Mouse (Mus musculus): ENCODE results near the gene Dusp3. TPM values are rescaled to one million over a fixed set of nuclear protein-coding genes. Genes with fewer than 3 reads are reported as not detected.

Dusp3 gene
- polyA plus RNA-seq, 1 experiment from 2014 or later: 11.7 TPM

DNA sequence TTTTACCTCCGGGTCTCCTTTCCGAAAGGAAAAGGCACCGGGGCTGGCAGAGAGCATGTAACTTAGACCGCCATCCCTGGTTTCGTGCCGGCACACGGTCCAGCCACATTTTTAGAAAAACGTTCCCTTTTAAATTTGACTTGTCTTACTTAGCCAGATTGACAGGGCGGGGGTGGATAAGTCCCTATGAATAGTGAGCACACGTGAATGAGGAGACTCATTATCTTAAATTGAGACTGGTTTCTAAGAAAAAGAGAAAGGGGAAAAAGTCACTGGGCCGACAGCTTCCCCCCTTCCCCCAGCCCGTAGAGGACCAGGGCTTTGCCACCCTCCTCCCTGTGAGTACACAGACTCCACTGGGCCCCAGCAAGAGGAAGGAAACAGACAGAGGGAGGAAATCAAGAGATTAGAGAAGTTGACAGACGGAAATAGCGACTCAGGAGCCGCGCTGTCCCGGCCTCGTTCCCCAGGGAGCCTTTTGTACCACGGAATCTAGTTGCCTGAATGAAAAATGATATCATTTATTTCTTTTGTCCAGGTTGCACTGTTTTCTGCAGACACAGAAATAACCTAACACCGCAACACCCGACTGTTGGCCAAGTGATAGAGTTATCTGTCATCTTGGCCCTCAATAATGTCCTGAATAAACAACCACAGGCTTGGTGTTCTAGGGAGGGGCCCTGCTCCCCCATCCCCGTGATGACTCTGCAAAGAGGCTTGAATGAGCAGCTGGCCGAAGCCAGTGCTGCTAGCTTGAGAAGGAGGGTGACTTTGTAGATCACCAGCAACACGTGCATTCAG is 34.1 kb downstream of the Dusp3 start:
- 27% methylated on average over 24 of the region's 24 CpGs for WGBS
- H3K27me3 ChIP-seq (replicated peaks; ENCODE audit: low read depth, poor library complexity, severe bottlenecking): peaks cover 66% of the 10 kb centered on the region

GRCm38 (mm10) chr11:101950021-101950420 is 36.8 kb downstream of the Dusp3 start:
- Histone ChIP-seq H3K36me3 (replicated peaks) (no peaks in the 10 kb centered on the region), H3K4me1 (peaks cover 36% of the 10 kb centered on the region), H3K27ac (replicated peaks) (no peak overlapping the region), H3K4me3 (no peak overlapping the region), H3K9me3 (no peaks in the 10 kb centered on the region), H3K27me3 (replicated peaks; ENCODE audit: low read depth, poor library complexity, severe bottlenecking) (peaks cover 41% of the 10 kb centered on the region)
- DNase-seq (ENCODE audit: low spot score): no peak
- WGBS: 87% methylated on average over 5 of the region's 5 CpGs

More for the DNA sequence above, 34.1 kb downstream of the Dusp3 start:
- H3K4me3 ChIP-seq: peak overlapping the region; percentile 37
- H3K27ac ChIP-seq (replicated peaks): peak overlapping the region; percentile 58
- peaks cover 30% of the 10 kb centered on the region for H3K4me1 ChIP-seq
- DNase-seq (ENCODE audit: low spot score): peak; percentile 49
- H3K36me3 ChIP-seq (replicated peaks): no peaks in the 10 kb centered on the region
- H3K9me3 ChIP-seq: no peaks in the 10 kb centered on the region

- H3K9me3 ChIP-seq: 0 out of 2 replicates have a peak, but pooled peaks cover 2% of the 10 kb centered on the region
- 34% methylated on average over 5 of the region's 5 CpGs for WGBS
- DNase-seq (ENCODE audit: low spot score): peak; percentile 69
- peaks cover 16% of the 10 kb centered on the region for H3K4me1 ChIP-seq
- H3K36me3 ChIP-seq (replicated peaks): no peaks in the 10 kb centered on the region
- H3K4me3 ChIP-seq: no peak overlapping the region
- peak overlapping the region; percentile 65 for H3K27ac ChIP-seq (replicated peaks)
- H3K27me3 ChIP-seq (replicated peaks; ENCODE audit: low read depth, poor library complexity, severe bottlenecking): peaks cover 27% of the 10 kb centered on the region
Observed at GRCm38 (mm10) chr11:101946525-101946924, 40.3 kb downstream of the Dusp3 start.

DNA sequence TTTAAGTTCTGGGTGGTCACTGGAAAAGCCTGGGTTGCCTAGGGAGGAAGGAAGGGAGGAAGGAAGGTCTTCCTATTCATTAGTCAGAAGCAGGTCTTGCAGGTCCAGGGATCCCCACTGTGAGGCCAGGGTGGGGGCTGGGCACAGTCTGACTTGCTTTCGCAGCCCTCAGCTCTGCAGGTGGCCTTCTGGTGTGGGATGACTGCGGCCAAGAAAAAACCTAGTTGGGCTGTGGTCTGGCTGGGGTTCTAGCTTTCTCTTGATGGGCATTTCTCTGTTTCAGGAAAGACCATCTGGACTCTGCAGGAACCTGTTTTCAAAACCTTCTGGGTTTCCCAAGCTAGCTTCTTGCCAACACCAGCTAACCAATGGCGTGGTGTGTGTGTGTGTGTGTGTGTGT is 43.8 kb downstream of the Dusp3 start:
- no peaks in the 10 kb centered on the region for H3K36me3 ChIP-seq (replicated peaks)
- peaks cover 30% of the 10 kb centered on the region for H3K27me3 ChIP-seq (replicated peaks; ENCODE audit: low read depth, poor library complexity, severe bottlenecking)
- 0 out of 2 replicates have a peak, but pooled peaks cover 2% of the 10 kb centered on the region for H3K9me3 ChIP-seq
- DNase-seq (ENCODE audit: low spot score): no peak
- H3K4me1 ChIP-seq: peaks cover 27% of the 10 kb centered on the region
- H3K4me3 ChIP-seq: no peak overlapping the region
- WGBS: 36% methylated on average over 3 of the region's 3 CpGs
- H3K27ac ChIP-seq (replicated peaks): no peak overlapping the region

- WGBS: under 1% methylated on average over 32 of the region's 32 CpGs
- no peaks in the 10 kb centered on the region for H3K36me3 ChIP-seq (replicated peaks)
- H3K27me3 ChIP-seq (replicated peaks; ENCODE audit: low read depth, poor library complexity, severe bottlenecking): peaks cover 76% of the 10 kb centered on the region
- DNase-seq (ENCODE audit: low spot score): peak; percentile 58
- H3K4me1 ChIP-seq: peaks cover 40% of the 10 kb centered on the region
- H3K9me3 ChIP-seq: no peaks in the 10 kb centered on the region
- H3K27ac ChIP-seq (replicated peaks): peak overlapping the region; percentile 71
- peak overlapping the region; percentile 59 for H3K4me3 ChIP-seq
Observed at GRCm38 (mm10) chr11:101937108-101937507, 49.7 kb downstream of the Dusp3 start.

DNA sequence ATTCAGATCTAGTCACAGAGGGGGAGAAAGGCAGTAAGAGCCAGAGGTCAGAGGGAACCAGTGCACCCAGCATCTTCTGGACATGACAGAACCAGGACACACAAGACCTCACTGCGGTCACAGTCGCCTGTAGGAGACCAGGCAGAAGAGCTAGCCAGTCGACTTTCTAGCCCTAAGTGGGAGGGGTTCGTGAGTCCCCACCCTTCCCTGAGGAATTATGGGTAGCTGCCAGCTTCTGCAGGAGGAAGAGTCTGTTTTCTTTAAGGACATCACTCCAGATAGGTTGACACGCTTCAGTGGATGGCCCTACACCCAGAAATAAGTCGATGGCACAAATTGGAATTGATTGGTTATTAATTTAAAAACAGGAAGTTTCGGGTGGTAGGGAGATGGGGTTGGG is 50.4 kb downstream of the Dusp3 start:
- peaks cover 74% of the 10 kb centered on the region for H3K27me3 ChIP-seq (replicated peaks; ENCODE audit: low read depth, poor library complexity, severe bottlenecking)
- H3K27ac ChIP-seq (replicated peaks): no peak overlapping the region
- 26% methylated on average over 7 of the region's 7 CpGs for WGBS
- H3K4me1 ChIP-seq: peaks cover 45% of the 10 kb centered on the region
- no peaks in the 10 kb centered on the region for H3K9me3 ChIP-seq
- no peaks in the 10 kb centered on the region for H3K36me3 ChIP-seq (replicated peaks)
- DNase-seq (ENCODE audit: low spot score): no peak
- peak overlapping the region; percentile 59; the same call in 1 of the 2 replicates for H3K4me3 ChIP-seq

DNA sequence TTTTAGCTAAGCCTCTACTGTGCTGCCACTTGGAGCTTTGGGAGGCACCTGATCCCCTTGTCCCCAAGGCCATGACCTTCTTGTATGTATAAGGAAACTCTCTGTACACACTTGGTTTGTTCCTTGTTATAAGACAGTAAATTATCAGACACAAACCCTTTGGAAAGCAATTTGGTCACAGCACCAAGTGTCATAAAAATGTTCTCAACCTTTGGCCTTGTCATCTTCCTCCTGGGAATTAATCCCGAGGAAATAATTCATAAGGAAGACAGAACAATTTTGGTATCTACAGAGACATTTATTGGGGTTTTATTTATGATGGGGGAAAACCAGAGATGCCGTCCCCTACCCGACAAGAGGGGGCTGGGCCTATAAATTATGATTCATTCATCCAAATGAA is 51.1 kb downstream of the Dusp3 start:
- DNase-seq (ENCODE audit: low spot score): no peak
- Histone ChIP-seq H3K27ac (replicated peaks) (no peak overlapping the region), H3K36me3 (replicated peaks) (no peaks in the 10 kb centered on the region), H3K4me3 (no peak overlapping the region), H3K27me3 (replicated peaks; ENCODE audit: low read depth, poor library complexity, severe bottlenecking) (peaks cover 74% of the 10 kb centered on the region), H3K4me1 (peaks cover 38% of the 10 kb centered on the region), H3K9me3 (no peaks in the 10 kb centered on the region)
- 92% methylated on average over 3 of the region's 3 CpGs for WGBS

DNA sequence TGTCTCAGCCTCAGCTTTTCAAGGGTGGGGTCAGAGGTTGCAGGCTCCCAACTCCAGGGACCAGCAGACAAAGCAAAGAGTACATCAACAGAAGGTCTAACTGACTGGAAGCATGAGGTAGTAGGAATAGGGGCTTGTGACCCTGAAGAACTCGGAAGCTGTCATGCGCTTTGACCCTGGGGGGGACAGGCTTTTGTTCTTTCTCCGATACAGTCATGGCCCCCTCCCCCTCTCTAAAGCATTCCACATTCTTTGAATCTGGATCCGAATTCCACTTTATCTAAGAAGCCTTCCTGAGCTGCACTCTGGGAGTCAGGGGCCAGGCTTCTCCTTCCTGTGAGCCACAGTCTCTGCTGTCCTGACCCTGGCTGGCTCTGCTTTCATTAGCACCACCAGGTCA is 54.8 kb downstream of the Dusp3 start:
- H3K4me1 ChIP-seq: peaks cover 35% of the 10 kb centered on the region
- peaks cover 48% of the 10 kb centered on the region for H3K27me3 ChIP-seq (replicated peaks; ENCODE audit: low read depth, poor library complexity, severe bottlenecking)
- no peak overlapping the region for H3K4me3 ChIP-seq
- DNase-seq (ENCODE audit: low spot score): no peak
- WGBS: 46% methylated on average over 4 of the region's 4 CpGs
- no peak overlapping the region for H3K27ac ChIP-seq (replicated peaks)
- H3K36me3 ChIP-seq (replicated peaks): no peaks in the 10 kb centered on the region
- no peaks in the 10 kb centered on the region for H3K9me3 ChIP-seq

- peak; percentile 68 for DNase-seq (ENCODE audit: low spot score)
- H3K36me3 ChIP-seq (replicated peaks): no peaks in the 10 kb centered on the region
- no peaks in the 10 kb centered on the region for H3K9me3 ChIP-seq
- H3K4me3 ChIP-seq: no peak overlapping the region
- peaks cover 40% of the 10 kb centered on the region for H3K4me1 ChIP-seq
- peaks cover 21% of the 10 kb centered on the region; the same call in 1 of the 2 replicates for H3K27me3 ChIP-seq (replicated peaks; ENCODE audit: low read depth, poor library complexity, severe bottlenecking)
- no peak overlapping the region for H3K27ac ChIP-seq (replicated peaks)
- 24% methylated on average over 25 of the region's 25 CpGs for WGBS
Observed at GRCm38 (mm10) chr11:101928030-101928762, 58.6 kb downstream of the Dusp3 start.

- no peak for DNase-seq (ENCODE audit: low spot score)
- H3K4me3 ChIP-seq: no peak overlapping the region
- 84% methylated on average over 10 of the region's 10 CpGs for WGBS
- no peaks in the 10 kb centered on the region for H3K9me3 ChIP-seq
- peaks cover 32% of the 10 kb centered on the region for H3K4me1 ChIP-seq
- no peak overlapping the region for H3K27ac ChIP-seq (replicated peaks)
- H3K36me3 ChIP-seq (replicated peaks): no peaks in the 10 kb centered on the region
- H3K27me3 ChIP-seq (replicated peaks; ENCODE audit: low read depth, poor library complexity, severe bottlenecking): peaks cover 12% of the 10 kb centered on the region; the same call in 1 of the 2 replicates
Observed at GRCm38 (mm10) chr11:101926951-101927589, 59.7 kb downstream of the Dusp3 start.

DNA sequence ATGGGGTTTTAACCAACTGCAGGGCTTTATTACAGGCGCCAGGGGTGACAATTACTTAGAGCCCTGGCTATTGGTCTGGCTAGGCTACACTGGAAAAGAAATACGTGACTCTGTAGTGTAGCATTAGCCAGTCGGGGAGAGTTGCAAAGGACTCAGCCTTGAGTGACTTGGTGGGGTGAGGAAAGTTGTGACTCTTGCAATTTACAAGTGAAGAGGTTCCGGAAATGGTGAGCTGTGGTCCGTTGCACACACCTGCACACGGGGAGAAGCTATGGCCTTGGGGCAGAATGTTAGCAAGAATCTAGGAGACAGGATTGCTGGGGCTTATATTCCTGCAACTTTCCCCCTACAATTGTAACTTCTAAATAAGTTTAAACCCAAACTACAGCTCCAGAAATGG is 61.2 kb downstream of the Dusp3 start:
- H3K27ac ChIP-seq (replicated peaks): no peak overlapping the region
- peaks cover 19% of the 10 kb centered on the region; the same call in 1 of the 2 replicates for H3K27me3 ChIP-seq (replicated peaks; ENCODE audit: low read depth, poor library complexity, severe bottlenecking)
- WGBS: 74% methylated on average over 6 of the region's 6 CpGs
- H3K4me1 ChIP-seq: peaks cover 37% of the 10 kb centered on the region
- no peak for DNase-seq (ENCODE audit: low spot score)
- no peaks in the 10 kb centered on the region for H3K36me3 ChIP-seq (replicated peaks)
- no peak overlapping the region for H3K4me3 ChIP-seq
- no peaks in the 10 kb centered on the region for H3K9me3 ChIP-seq

DNA sequence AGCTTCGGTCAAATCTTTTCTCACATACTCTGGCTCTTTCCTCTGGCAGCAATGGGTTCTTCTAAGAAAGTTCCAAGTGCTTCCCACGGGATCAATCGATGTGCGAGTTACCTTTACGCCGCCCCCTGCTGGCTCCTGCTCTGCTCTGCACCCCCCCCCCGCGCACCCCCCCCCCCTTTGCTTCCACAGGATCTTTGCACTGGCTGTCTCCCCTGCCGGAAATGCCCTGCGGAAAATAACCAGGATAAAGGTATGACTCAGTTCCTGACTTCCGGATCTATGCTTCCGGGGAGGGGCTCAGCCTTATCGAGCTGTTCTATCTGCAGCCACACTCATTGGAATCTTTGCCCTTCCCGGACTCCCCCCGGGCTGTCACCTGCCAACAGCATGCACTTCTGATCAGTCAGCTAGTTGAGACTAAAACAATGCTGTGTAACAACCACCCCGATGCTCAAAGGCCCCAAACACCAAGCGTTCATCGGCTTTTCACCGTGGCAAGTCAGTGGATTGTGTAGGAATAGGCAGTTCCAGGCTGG is 62.3 kb downstream of the Dusp3 start:
- Histone ChIP-seq H3K27ac (replicated peaks) (no peak overlapping the region), H3K4me1 (peaks cover 46% of the 10 kb centered on the region), H3K36me3 (replicated peaks) (no peaks in the 10 kb centered on the region), H3K9me3 (no peaks in the 10 kb centered on the region), H3K4me3 (no peak overlapping the region), H3K27me3 (replicated peaks; ENCODE audit: low read depth, poor library complexity, severe bottlenecking) (peaks cover 19% of the 10 kb centered on the region; the same call in 1 of the 2 replicates)
- WGBS: 74% methylated on average over 19 of the region's 19 CpGs
- DNase-seq (ENCODE audit: low spot score): no peak
